Mouse (Mus musculus): ENCODE measurements around the gene Srrm4.

Gene Srrm4

DNA sequence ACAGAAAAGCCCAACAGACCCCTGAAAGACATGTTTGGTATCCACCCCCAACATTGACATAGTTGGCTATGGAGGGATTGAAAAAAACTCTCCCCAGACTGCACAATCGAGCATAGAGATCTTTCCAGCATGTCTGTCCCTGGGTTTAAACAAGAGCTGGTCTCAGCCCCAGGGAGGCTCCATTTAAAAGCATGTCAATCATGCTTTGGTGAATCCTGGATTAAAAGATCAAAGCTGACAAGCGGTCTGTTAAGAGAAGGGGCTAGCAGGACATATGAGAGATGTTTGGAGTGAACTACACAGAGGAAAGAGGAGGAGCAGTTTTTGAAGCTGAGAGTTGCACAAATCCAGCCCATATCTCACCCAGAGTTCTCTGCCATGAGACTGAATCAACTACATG is 38.5 kb downstream of the Srrm4 start:
- no peak for DNase-seq (ENCODE audit: low spot score)

DNA sequence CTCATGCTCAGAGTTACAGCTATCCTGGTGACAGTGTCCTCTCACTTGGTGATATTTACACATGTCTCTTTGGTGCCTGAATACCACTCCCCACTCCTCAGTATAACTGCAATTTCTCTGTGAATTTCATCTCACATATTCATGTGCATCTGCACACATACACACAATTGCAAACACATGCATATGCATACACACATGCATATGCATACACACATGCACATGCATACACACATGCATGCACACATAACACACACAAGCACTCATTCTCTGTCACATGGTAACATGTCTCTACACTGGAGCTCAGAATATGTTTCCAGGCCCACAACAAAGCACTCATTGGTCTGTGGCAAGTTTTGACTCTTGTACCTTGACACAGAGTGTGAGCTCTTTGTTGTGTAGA is 39.0 kb downstream of the Srrm4 start:
- no peak for DNase-seq (ENCODE audit: low spot score)

DNA sequence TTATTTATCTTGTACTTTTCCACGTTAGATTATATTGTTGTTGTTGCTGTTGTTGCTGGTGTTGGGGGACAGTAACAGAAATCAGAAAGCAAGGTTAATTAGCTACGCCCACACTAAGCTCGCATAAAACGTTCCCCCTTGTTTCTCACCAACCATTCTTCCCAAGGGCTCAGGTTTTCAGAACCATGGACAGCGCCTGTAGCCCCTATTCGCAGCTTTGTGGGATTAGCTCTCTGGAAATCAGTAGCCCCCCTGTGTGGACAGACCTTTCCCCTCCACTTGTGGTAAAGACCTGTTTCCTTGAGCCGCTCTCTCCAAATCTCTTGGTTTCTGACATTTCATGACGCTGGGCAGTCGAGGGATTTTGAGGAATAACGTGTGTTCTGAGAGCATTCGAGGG is 45.9 kb downstream of the Srrm4 start:
- no peak for DNase-seq (ENCODE audit: low spot score)

- DNase-seq (ENCODE audit: low spot score): no peak
Observed at GRCm38 (mm10) chr5:116542317-116542716, 49.3 kb downstream of the Srrm4 start.

- DNase-seq (ENCODE audit: low spot score): no peak
Observed at GRCm38 (mm10) chr5:116541128-116541527, 50.5 kb downstream of the Srrm4 start.

- DNase-seq (ENCODE audit: low spot score): no peak
Observed at GRCm38 (mm10) chr5:116539360-116539759, 52.3 kb downstream of the Srrm4 start.

DNA sequence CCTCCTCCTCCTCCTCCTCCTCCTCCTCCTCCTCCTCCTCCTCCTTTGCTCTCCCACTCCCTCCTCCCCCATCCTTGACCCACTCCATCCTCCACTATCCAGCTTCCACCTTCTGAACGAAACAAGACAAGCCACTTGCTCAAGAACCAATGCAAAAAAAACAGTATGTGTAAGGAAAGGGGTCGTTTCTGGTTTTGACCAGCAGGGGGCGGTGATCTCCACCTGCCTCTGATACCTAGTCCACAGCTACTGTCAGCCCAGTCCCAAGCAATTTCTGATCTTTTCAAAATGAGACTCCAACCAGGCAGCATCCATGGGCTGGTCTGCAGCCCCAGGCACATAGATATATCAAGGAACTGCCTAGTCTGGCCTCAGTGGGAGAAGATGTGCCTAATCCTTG is 53.1 kb downstream of the Srrm4 start:
- no peak for DNase-seq (ENCODE audit: low spot score)

DNA sequence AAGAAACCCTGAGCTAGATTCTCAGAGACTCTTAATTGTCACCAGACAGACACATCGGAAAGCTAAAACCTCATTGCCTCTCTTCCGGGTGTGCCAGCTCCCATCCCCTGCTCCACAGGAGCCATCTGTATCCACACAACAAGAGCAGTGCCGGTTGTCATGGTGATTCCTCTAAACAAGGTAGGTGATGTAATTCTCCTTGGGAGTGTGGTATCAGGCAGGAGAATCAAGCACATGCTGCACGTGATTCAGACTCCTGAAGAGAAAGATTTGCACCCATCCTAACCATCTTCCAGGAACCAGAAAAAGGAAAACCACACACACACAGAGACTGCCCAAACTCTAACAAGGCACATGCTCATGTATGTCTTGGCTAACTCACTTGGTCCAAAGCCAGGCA is 65.3 kb downstream of the Srrm4 start:
- no peak for DNase-seq (ENCODE audit: low spot score)

GRCm38 (mm10) chr5:116525308-116525707 is 66.3 kb downstream of the Srrm4 start:
- no peak for DNase-seq (ENCODE audit: low spot score)

DNA sequence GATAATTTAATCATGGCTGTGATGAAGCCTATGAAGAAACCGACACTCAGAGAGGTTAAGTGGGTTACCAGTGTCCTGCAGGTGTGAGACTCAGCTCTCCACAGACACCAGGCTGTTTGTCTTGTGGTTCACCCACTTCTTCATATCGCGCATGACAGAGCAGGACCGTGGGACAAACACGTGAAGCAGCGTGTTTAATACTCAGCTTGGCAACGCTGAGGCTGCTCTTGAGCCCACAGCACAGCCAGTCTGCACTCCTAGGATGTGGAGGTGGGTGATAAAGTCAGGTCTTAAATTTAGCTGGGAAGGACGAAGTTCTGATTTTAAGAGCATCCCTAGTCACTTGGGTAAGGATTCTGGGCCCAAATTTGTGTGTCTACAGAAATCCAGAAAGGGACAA is 68.1 kb downstream of the Srrm4 start:
- DNase-seq (ENCODE audit: low spot score): no peak

DNA sequence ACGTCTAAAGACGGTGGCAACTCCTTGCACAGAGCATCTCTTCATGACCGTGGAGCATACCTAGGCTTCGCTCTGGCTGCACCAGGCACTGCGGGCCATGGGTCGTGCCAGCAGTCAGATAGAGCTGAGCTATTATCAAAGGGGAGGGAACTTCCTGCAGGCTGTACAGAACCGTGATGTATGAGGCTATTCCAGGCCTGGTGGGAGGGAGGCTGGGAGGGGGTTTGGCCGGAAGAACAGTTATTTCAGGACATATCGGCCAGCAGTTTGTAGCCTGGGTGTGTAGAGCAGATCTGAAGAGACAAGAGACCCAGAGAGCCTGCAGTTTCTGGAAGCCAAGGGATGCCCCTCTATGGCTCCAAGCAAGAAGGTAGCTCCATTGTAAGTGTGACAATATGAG is 68.5 kb downstream of the Srrm4 start:
- no peak for DNase-seq (ENCODE audit: low spot score)

GRCm38 (mm10) chr5:116522273-116522672 is 69.3 kb downstream of the Srrm4 start:
- DNase-seq (ENCODE audit: low spot score): no peak

GRCm38 (mm10) chr5:116518047-116518446 is 73.6 kb downstream of the Srrm4 start:
- DNase-seq (ENCODE audit: low spot score): no peak

DNA sequence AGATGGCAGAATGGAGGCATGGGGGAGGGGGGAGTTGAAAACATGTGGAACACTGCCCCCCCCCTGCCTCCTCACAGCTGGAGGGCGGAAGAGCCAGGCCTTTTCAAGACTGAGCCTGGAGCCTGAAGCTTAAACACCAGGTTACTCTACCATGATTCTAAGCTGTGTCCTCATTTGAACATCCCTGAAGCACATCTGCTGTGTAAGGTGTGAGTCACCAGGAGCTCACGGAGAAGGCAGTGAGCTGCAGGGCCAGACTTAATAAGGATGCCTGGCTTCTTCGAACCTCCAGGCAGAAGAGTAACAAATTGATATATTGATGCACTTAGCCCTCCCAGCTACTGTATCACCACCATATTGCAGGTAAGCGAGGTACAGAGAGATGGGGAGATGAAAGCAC is 79.5 kb downstream of the Srrm4 start:
- no peak for DNase-seq (ENCODE audit: low spot score)

DNA sequence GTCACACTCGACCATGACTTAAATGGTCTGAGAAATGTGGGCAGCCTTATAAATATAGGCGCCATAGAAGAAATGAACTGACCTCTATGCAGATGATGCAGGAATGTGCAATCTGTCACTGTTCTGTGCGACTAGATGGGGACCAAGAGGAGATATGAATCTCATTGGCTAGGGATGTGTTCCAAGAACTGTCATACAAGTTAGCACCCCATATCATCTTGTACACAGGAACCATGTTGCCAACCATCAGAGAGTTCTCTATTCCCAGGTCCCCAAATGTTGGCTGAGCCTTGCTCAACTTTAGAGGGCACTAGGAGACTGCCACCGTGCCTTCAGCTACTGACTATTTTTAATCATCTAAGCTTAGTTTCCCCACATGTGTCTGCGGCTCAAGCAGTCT is 81.4 kb downstream of the Srrm4 start:
- DNase-seq (ENCODE audit: low spot score): no peak

DNA sequence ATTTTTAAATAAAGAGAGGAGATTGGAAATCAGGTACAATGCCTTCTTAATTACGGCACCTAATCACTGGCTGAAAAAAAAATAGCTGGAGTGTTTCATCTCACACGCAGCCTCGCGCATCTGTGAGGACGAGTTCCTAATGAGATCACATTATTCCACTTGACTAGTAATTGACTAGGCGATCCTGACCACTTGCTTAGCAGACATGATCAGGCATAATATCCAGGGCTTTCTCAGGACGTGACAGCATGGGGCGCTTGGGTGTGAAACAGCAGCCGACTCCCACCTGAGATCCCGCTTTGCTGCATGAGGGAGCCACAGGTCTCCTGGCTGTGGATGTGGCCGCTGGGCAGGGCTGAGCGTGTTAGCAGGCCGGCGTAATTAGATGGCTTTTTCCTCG is 90.3 kb downstream of the Srrm4 start:
- no peak for DNase-seq (ENCODE audit: low spot score)

GRCm38 (mm10) chr5:116498880-116499640 is 92.6 kb downstream of the Srrm4 start:
- no peak for DNase-seq (ENCODE audit: low spot score)

GRCm38 (mm10) chr5:116497866-116498265 is 93.8 kb downstream of the Srrm4 start:
- DNase-seq (ENCODE audit: low spot score): no peak

DNA sequence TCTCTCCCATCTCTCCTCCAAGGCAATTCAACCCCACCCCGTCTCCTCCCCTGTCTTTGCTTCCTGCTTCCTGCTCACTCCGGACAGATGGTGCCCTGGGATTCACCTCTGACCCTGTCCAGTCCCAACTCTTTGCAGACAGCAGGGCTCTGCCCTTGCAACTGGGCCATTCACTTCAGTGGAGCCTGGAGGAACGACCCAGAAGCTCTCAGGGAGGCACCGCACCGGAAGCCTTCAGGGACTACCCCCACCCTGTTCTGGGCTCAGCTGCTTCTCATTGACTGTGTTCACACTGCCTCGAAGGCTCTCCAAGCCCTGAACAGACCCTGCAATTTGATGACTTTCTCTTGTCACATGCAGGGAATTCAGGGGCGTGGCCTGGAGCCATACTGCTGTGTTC is 94.4 kb downstream of the Srrm4 start:
- no peak for DNase-seq (ENCODE audit: low spot score)

- no peak for DNase-seq (ENCODE audit: low spot score)
Observed at GRCm38 (mm10) chr5:116496717-116497116, 94.9 kb downstream of the Srrm4 start.

GRCm38 (mm10) chr5:116495466-116495865 is 96.2 kb downstream of the Srrm4 start:
- DNase-seq (ENCODE audit: low spot score): no peak

DNA sequence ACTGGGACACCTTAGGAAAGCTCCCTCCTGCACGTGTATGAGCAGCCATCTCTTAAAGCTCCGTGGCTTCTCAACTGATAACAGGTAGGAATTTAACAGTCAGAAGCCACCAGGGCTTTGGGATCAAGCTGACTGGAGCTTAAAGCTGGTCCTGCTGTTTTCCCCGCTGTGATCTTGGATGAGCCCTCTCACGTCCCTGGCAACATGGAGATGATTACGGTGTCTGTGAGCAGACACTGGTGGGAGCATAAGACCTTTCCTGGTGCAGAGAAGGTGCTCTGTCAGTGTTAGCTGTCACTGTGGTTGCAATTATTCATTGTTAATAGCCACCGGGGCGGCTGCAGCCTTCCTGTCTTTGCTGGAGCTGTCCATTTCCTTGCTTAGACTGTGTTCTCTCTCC is 97.2 kb downstream of the Srrm4 start:
- no peak for DNase-seq (ENCODE audit: low spot score)

DNA sequence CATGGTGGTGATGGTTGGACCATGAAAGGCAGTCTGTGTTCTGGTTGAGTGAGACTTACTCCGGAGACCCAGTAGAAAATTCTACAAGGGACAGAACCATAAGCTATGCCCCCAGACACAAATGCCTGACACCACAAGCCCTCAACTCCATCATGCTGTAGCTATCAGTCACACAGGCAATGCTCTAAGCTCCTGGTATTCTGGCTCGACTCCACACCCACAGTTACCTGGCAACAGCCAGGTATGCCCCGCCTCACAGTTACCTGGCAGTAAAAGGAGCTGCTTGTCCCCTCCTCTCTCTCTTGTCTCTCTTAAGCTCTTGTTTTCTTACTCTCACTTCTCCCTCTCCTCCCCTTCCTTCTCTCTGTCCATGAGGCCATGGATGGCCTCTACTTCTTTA is 98.9 kb downstream of the Srrm4 start:
- DNase-seq (ENCODE audit: low spot score): no peak

DNA sequence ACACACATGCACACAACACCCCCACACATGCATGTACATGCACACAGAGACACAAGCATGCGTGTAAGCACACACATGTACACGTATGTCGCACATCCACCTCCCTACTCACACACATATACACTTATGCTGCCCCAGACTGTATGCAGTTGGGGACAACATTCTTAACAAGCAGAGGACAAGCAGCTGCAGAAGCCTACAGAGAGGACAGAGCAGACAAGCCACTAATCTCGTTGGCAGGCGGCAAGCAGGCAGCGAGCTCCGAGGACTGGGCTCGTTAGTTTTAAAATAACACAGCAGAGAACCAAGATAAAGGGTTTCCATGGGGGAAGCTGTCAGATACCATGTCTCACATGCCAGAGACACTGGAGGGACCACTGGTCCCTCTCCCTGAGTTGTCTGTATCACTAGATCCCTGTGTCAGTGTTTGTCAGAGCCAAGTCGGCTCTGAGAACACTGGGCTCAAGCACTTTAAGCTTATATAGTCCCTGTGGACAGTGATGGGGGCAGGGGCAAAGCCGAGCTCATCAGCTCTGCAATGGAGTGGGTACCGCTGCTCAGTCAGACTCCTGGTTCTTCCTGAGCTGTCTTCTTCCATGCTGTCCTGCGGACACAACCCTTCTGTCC is 99.7 kb downstream of the Srrm4 start:
- no peak for DNase-seq (ENCODE audit: low spot score)
